Mouse (Mus musculus) lung, embryonic 15.5 days (tissue): Measurements from ENCODE around the gene Ccdc92. TPM values are rescaled to one million over a fixed set of nuclear protein-coding genes. Genes with fewer than 3 reads are reported as not detected.

Experiments
- ATAC-seq: fragments of 200-750 bp; cut with Nextera tagmentation; 2 replicates; pipeline ENCODE4 v1.8.0; 2017; ENCODE audit warnings: moderate number of reproducible peaks, borderline replicate concordance; ENCODE audit not compliant: low FRiP score, low TSS enrichment; ENCODE audit errors: extremely low read depth
- H3K27ac ChIP-seq: fragments of 300-500 bp; sonication (generic); 2 replicates; pipeline ENCODE4 v1.5.1; 2015; ENCODE audit warnings: moderate library complexity, mild to moderate bottlenecking, inconsistent platforms
- H3K27me3 ChIP-seq: fragments of 300-500 bp; sonication (generic); 2 replicates; pipeline ENCODE4 v1.6.1; 2015; ENCODE audit warnings: inconsistent platforms
- H3K36me3 ChIP-seq: fragments of 300-500 bp; sonication (generic); 2 replicates; pipeline ENCODE4 v1.6.1; 2015; ENCODE audit warnings: inconsistent platforms
- H3K4me1 ChIP-seq: fragments of 300-500 bp; sonication (generic); 2 replicates; pipeline ENCODE4 v1.6.1; 2015; ENCODE audit warnings: inconsistent platforms
- H3K4me2 ChIP-seq: fragments of 300-500 bp; sonication (generic); 2 replicates; pipeline ENCODE4 v1.6.1; 2015; ENCODE audit warnings: inconsistent platforms, mild to moderate bottlenecking, moderate library complexity
- H3K4me3 ChIP-seq: fragments of 300-500 bp; sonication (generic); 2 replicates; pipeline ENCODE4 v1.5.1; 2015; ENCODE audit warnings: mild to moderate bottlenecking, inconsistent platforms
- H3K9ac ChIP-seq: fragments of 300-500 bp; sonication (generic); 2 replicates; pipeline ENCODE4 v1.6.1; 2015; ENCODE audit warnings: inconsistent platforms
- H3K9me3 ChIP-seq: fragments of 300-500 bp; sonication (generic); 2 replicates; pipeline ENCODE4 v1.6.1; 2016; ENCODE audit warnings: inconsistent platforms
- WGBS: fragments of 180-500 bp; shearing (Covaris S2); methylation state at CpG from one replicate; pipeline ENCODE4 v1.1.7; 2015; 5-methylcytosine and 5-hydroxymethylcytosine counted together
- polyA plus RNA-seq: library from polyadenylated mRNA; unstranded; fragments of >200 nt; fragmentation: Nextera tagmentation; extraction: Ambion mirVana; gene quantifications from 2 replicates; pipeline ENCODE4 v1.2.1, GENCODE M21; 2015

The Ccdc92 gene
- polyA plus RNA-seq: 9.5 and 10.4 TPM in 2 replicates

DNA sequence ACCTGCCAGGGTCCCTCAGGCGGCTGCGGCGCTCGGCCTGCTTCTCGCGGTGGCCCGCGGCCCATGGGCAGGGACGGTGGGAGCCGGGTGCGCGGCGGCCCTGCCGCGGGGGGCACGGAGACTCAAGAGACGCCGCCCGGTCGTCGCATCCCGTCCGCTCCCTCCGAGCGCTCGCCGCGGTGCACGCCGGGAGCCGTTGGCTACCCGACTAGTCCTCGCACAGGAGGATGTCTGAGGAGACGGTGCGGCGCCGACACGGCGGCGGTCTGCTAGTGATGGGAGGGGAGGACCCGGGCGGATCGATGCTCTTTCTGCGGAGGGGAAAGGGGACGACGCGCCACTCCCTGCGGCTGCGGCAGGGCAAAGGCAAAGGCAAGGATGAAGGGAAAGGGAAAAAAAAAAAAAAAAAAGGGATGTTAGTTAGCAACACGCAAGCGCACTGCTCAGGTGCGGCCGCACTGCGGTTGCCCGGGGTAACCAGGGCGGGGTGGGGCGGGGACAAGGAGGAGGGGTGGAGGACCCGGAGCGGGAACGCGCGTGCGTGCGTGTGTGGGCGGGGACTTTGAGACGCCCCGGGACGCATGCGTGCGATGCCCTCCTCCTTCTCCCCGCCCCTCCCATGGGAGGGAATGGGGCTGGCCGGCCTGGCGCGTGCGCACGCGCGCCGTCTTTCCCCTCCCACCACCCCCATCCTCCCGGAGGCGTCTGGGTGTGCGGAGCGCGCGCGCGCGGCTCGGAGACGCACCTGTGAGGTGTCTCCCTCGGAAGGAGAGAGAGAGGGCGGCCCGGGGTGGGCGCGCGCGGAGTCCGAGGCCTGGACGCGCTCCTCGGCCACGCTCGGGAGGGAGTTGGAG is at the start of gene Ccdc92, which contains the start of gene Zfp664:
Gene Ccdc92, minus strand, starts transcription at position 412 of the 854 bp plus-strand sequence.
Gene Zfp664, plus strand, starts transcription at position 679 of the 854 bp plus-strand sequence.
- H3K27ac ChIP-seq: peak within 1 kb of the TSS; percentile 93
- under 1% methylated on average over 77 of the region's 103 CpGs for WGBS
- H3K4me3 ChIP-seq: peak within 1 kb of the TSS; percentile 99
- H3K4me2 ChIP-seq: peak within 1 kb of the TSS; percentile 98
- H3K9ac ChIP-seq: peak within 1 kb of the TSS; percentile 94
- H3K27me3 ChIP-seq: peaks cover 26% of the 10 kb centered on the region
- H3K36me3 ChIP-seq: peaks cover 4% of the 10 kb centered on the region; the same call in 1 of the 2 replicates
- ATAC-seq: peak; percentile 94
- H3K4me1 ChIP-seq: peaks cover 19% of the 10 kb centered on the region
- no peaks in the 10 kb centered on the region for H3K9me3 ChIP-seq

GRCm38 (mm10) chr5:124908860-124909259 is 46.6 kb upstream of the Ccdc92 start:
- H3K4me3 ChIP-seq: no peak overlapping the region
- H3K27ac ChIP-seq: no peak overlapping the region
- WGBS: 17% methylated on average over 5 of the region's 5 CpGs
- H3K4me1 ChIP-seq: 0 out of 2 replicates have a peak, but pooled peaks cover 7% of the 10 kb centered on the region
- no peak overlapping the region for H3K9ac ChIP-seq
- 0 out of 2 replicates have a peak, but pooled peaks have one; percentile 61 for ATAC-seq
- no peaks in the 10 kb centered on the region for H3K36me3 ChIP-seq
- H3K9me3 ChIP-seq: no peaks in the 10 kb centered on the region
- H3K4me2 ChIP-seq: no peak overlapping the region
- H3K27me3 ChIP-seq: 0 out of 2 replicates have a peak, but pooled peaks cover 4% of the 10 kb centered on the region

GRCm38 (mm10) chr5:124906890-124907289 is 44.7 kb upstream of the Ccdc92 start:
- no peak overlapping the region for H3K9ac ChIP-seq
- H3K4me1 ChIP-seq: no peaks in the 10 kb centered on the region
- no peaks in the 10 kb centered on the region for H3K36me3 ChIP-seq
- H3K9me3 ChIP-seq: no peaks in the 10 kb centered on the region
- no peak overlapping the region for H3K4me2 ChIP-seq
- WGBS: 46% methylated on average over 13 of the region's 13 CpGs
- no peak overlapping the region for H3K27ac ChIP-seq
- ATAC-seq: no peak
- 0 out of 2 replicates have a peak, but pooled peaks cover 4% of the 10 kb centered on the region for H3K27me3 ChIP-seq
- H3K4me3 ChIP-seq: no peak overlapping the region

- Histone ChIP-seq H3K4me2 (no peak overlapping the region), H3K27ac (no peak overlapping the region), H3K27me3 (0 out of 2 replicates have a peak, but pooled peaks cover 4% of the 10 kb centered on the region), H3K9ac (no peak overlapping the region), H3K36me3 (no peaks in the 10 kb centered on the region), H3K9me3 (no peaks in the 10 kb centered on the region), H3K4me1 (peaks cover 6% of the 10 kb centered on the region), H3K4me3 (no peak overlapping the region)
- WGBS: 77% methylated on average over 4 of the region's 4 CpGs
- ATAC-seq: no peak
Measured at GRCm38 (mm10) chr5:124903852-124904251, 41.6 kb upstream of the Ccdc92 start.

GRCm38 (mm10) chr5:124902195-124902594 is 40.0 kb upstream of the Ccdc92 start:
- WGBS: 82% methylated on average over 10 of the region's 10 CpGs
- no peaks in the 10 kb centered on the region for H3K27me3 ChIP-seq

DNA sequence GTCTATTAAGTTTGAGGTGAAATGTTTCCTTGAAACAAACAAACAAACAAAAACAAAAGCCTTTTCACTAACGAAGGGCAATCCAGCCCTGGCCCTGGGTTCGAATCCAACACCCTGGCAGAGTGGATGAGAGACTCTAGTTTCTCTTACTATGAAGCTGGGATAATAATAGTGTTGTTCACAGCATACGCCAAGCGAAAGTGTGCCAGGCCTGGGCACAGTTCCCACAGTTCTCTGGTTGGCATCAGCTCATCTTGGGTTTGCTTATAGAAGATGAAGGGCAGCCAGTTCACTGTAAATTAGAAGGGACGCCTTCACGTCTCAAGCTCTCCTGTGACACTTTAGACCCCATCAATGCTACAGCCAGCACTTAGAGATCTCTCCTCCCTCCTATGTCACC is 39.5 kb upstream of the Ccdc92 start:
- Histone ChIP-seq H3K4me1 (peaks cover 6% of the 10 kb centered on the region), H3K9me3 (no peaks in the 10 kb centered on the region), H3K4me3 (no peak overlapping the region), H3K27ac (no peak overlapping the region), H3K9ac (no peak overlapping the region), H3K4me2 (no peak overlapping the region), H3K27me3 (no peaks in the 10 kb centered on the region), H3K36me3 (no peaks in the 10 kb centered on the region)
- WGBS: 79% methylated on average over 6 of the region's 6 CpGs
- no peak for ATAC-seq

More at GRCm38 (mm10) chr5:124902195-124902594, 40.0 kb upstream of the Ccdc92 start:
- no peak for ATAC-seq
- Histone ChIP-seq H3K27ac (no peak overlapping the region), H3K9ac (no peak overlapping the region), H3K4me1 (peaks cover 6% of the 10 kb centered on the region), H3K4me2 (no peak overlapping the region), H3K36me3 (no peaks in the 10 kb centered on the region), H3K9me3 (no peaks in the 10 kb centered on the region), H3K4me3 (no peak overlapping the region)

DNA sequence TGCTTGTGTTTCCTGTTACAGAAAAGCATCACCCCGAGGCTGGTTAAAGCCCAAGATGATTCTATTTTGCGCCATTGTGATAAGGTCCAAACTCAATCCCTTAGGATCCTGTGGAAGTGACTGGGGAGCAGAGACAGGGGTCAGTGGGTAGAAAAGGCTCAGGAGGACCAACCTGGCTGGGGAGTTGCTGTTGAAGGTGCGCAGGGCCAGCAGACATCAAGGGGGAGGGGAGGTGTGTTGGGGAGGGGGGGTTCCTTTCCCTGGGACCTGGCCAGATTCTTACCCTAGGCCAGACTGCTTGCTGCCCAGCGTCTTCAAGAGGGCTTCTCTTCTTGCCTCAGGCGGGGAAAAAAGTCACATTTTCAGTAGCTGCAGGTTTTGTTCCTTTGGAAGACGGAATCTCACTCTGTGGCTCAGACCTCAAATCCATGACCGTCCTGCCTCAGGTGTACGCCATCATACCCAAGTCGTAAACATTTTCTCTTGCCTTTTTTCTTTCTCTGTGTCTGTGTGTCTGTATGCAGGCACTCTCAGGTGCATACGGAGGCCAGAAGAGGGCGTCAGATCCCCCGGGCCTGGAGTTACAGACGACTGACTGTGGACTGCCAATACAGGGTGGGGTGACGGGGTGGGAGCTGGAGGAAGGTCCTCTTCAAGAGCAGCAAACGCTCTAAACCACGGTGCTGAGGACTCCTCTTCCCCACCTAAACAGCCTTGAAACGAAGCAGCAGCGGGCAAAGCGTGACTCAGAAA is 38.7 kb upstream of the Ccdc92 start:
- Histone ChIP-seq H3K4me2 (peak overlapping the region; percentile 55; the same call in 1 of the 2 replicates), H3K36me3 (no peaks in the 10 kb centered on the region), H3K27ac (no peak overlapping the region), H3K4me3 (no peak overlapping the region), H3K9me3 (no peaks in the 10 kb centered on the region), H3K27me3 (no peaks in the 10 kb centered on the region), H3K9ac (no peak overlapping the region), H3K4me1 (peaks cover 8% of the 10 kb centered on the region)
- 63% methylated on average over 19 of the region's 19 CpGs for WGBS
- no peak for ATAC-seq

GRCm38 (mm10) chr5:124899945-124900631 is 37.9 kb upstream of the Ccdc92 start:
- peak; percentile 40; the same call in 1 of the 2 replicates for ATAC-seq
- WGBS: 15% methylated on average over 20 of the region's 20 CpGs
- Histone ChIP-seq H3K9ac (no peak overlapping the region), H3K9me3 (no peaks in the 10 kb centered on the region), H3K4me3 (peak overlapping the region; percentile 6; the same call in 1 of the 2 replicates), H3K4me1 (peaks cover 9% of the 10 kb centered on the region), H3K36me3 (no peaks in the 10 kb centered on the region), H3K27me3 (no peaks in the 10 kb centered on the region), H3K27ac (no peak overlapping the region), H3K4me2 (peak overlapping the region; percentile 55)

DNA sequence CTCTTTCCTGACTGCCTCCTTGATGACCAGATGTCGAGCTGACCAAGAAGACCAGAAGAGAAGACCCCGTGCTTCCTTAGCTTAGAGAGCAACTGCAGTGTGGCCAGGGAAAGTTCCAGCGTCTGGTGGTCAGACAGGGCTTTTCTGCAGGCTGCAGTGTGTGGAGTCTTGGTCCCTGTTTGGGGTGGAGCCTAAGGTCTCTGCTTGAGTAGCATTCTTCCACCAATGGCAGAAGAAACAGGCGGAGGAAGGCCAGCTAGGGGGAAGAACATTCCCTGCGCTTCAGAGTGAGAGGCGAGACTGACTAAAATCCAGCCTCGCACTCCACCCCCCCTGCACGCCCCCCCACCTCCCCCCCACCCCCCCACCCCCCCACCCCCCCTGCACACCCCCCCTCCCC is 33.9 kb upstream of the Ccdc92 start:
- 31% methylated on average over 8 of the region's 8 CpGs for WGBS
- peak; percentile 35; the same call in 1 of the 2 replicates for ATAC-seq
- no peak overlapping the region for H3K4me2 ChIP-seq

DNA sequence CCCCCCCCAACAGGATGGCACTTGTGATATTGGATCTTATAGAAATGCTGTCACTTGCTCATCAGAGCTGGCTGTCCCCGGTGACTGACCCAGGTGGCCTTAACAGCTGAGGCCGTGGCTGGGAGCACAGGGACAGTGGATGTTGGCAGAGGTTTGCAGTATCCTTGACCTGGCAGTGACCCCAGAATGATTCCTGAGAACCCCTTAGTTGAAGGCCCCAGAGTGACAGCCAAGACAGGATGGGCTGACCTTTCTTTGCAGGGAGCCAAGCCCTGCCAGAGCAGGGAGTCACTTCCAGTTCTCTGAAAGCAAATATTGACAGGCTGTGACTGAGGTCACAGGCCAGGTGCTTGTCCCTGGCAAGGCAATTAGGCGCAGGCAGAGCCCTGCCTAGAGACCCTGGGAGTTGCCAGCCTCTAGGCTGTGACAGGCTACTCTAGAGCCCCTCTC is 29.7 kb upstream of the Ccdc92 start:
- no peak overlapping the region for H3K9ac ChIP-seq
- peaks cover 19% of the 10 kb centered on the region for H3K36me3 ChIP-seq
- no peak overlapping the region for H3K27ac ChIP-seq
- H3K4me1 ChIP-seq: peaks cover 9% of the 10 kb centered on the region; the same call in 1 of the 2 replicates
- 21% methylated on average over 3 of the region's 3 CpGs for WGBS
- no peak for ATAC-seq
- no peak overlapping the region for H3K4me2 ChIP-seq
- H3K9me3 ChIP-seq: no peaks in the 10 kb centered on the region
- H3K27me3 ChIP-seq: no peaks in the 10 kb centered on the region
- H3K4me3 ChIP-seq: no peak overlapping the region

More for the DNA sequence above, 33.9 kb upstream of the Ccdc92 start:
- H3K27ac ChIP-seq: no peak overlapping the region
- H3K9me3 ChIP-seq: no peaks in the 10 kb centered on the region
- no peaks in the 10 kb centered on the region for H3K36me3 ChIP-seq
- no peak overlapping the region for H3K4me3 ChIP-seq
- no peak overlapping the region for H3K9ac ChIP-seq
- H3K4me1 ChIP-seq: peaks cover 14% of the 10 kb centered on the region
- H3K27me3 ChIP-seq: no peaks in the 10 kb centered on the region

GRCm38 (mm10) chr5:124888661-124889060 is 26.4 kb upstream of the Ccdc92 start:
- Histone ChIP-seq H3K36me3 (peaks cover 42% of the 10 kb centered on the region), H3K4me1 (0 out of 2 replicates have a peak, but pooled peaks cover 5% of the 10 kb centered on the region), H3K27me3 (no peaks in the 10 kb centered on the region), H3K27ac (no peak overlapping the region), H3K9ac (no peak overlapping the region), H3K4me2 (no peak overlapping the region), H3K9me3 (no peaks in the 10 kb centered on the region), H3K4me3 (no peak overlapping the region)
- WGBS: 91% methylated on average over 8 of the region's 8 CpGs
- ATAC-seq: no peak
